Mouse (Mus musculus): ENCODE results near the gene Apoa2.
A peak's percentile ranks its signal among the peaks of the same experiment; 100 is the strongest.

Apoa2 gene

DNA sequence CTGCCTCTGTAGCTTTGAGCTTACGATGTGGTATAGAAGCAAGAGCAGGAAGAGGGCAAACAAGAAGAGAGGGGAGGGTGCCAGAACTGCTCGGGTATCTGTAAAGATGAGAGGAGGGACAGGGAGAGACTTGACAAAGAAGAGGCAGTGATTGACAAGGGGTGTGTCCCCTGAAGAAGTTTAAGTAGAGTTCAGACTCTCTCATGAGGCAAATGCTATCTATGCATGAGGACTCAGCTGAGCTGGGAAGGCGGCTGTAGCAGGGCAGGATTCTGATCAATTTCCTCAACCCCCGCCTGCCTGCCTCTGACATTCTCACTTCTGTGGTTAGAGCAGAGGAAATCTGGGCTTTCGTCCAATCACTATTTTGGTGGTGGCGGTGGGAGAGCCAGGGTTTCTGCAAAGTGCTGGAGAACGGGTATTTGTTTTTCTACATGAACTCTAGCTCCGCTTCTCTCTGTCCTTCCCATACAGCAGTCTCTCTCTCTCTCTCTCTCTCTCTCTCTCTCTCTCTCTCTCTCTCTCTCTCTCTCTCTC is 37.8 kb downstream of the Apoa2 start:
- peak; percentile 86 to 92 for DNase-seq

DNA sequence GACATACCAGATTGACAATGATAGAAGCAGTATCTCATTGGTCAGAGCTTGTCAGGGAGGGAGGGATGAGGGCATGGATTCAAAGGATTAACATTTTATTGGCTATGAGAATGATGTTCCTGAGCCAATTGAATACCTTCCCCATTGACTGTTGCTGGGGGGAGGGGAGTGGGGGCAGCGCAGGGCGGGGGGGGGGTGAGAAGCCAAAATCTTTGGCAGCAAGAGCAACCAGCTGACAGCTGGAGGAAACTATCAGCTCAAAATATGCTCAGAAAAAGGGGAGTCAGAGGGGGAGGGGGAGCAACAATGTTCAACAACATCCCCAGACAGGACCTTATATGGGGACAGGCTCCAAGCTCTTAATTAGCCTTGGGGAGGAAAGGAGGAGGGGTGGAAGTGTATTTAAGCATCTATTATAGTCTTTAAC is 38.3 kb downstream of the Apoa2 start:
- DNase-seq: peak; percentile 84 to 89

DNA sequence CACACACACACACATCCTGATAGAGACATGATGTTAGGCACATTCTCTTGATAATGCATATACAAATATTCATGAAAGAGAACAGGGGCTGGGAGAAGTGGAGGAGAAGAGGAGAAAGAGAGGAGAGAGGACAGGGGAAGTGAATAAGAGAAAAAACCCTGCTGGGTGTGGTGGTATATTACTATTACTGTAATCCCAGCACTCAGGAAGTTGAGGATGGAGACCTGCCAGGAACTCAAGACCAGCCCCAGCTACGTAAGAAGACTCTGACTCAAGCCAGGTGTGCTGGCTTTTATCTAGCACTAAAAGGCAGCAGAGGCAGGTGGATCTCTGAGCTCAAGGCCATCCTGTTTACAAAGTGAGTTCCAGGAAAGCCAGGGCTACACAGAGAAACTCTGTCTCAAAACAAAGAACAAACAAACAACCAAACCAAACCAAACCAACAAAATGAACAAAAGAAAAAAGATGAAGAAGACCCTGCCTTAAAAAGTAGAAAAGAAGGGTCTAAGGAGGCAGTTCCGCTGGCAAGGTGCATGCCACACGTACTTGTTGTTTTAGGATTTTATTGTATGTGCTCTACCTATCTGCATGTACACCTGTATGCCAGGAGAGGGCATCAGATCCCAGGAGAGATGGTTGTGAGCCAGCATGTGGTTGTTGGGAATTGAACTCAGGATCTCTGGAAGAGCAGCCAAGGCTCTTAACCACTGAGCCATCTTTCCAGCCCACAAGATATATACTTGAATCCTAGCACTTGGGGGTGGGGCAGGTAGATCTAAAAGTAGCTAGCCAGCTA is 39.0 kb downstream of the Apoa2 start:
- peak; percentile 28 to 52 for DNase-seq

DNA sequence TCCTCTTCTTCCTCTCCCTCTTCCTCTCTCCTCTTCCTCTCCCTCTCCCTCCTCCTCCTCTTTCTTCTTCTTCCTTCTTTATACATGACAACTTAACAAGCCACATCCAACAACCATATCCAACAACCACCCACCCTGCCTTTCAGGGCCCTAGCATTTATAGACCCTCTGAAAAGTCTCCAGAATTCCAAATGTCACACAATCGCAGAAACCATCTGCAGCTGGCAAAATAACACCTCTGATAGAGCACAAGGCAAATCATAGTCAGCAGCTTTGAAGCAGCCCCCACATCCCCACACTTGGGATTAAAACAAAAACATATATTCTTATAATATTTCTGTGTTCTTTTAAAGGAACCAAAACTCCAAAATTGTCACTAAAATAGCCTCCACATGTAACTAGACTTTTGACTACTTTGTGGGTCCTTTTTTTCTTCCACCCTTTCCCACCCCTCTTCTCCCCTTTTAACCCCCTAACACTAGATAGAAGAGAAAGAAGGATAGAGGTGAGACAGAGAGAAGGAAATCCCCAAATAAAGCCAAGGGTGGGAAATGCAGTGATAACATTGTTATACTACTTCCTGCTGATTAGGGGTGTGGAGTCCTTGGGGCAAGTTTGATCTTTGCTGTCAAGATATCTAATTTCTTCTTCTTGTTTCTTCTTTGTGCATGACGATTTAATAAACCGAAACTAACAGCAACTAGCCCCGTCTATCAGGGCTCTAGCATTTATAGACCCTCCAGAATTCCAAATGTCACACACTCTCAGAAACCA is 41.3 kb downstream of the Apoa2 start:
- no peak for DNase-seq

DNA sequence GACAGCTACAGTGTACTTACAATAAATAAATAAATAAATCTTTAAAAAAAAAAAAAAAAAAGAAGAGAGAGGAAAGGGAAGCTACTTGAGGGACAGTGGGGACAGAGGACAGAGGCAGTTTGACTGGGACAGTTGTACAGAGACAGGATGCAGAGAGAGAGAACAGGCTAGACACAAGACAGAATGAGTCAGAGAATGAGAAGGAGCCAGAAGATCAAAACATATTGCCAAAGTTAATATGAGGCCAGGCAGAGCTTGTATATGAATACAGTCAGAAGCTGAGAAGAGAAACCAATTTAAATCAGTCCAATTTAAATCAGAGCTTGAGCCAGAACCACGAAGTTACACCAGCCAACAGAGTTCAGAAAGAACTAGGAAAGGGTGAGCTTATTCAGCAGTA is 43.5 kb downstream of the Apoa2 start:
- DNase-seq: no peak

DNA sequence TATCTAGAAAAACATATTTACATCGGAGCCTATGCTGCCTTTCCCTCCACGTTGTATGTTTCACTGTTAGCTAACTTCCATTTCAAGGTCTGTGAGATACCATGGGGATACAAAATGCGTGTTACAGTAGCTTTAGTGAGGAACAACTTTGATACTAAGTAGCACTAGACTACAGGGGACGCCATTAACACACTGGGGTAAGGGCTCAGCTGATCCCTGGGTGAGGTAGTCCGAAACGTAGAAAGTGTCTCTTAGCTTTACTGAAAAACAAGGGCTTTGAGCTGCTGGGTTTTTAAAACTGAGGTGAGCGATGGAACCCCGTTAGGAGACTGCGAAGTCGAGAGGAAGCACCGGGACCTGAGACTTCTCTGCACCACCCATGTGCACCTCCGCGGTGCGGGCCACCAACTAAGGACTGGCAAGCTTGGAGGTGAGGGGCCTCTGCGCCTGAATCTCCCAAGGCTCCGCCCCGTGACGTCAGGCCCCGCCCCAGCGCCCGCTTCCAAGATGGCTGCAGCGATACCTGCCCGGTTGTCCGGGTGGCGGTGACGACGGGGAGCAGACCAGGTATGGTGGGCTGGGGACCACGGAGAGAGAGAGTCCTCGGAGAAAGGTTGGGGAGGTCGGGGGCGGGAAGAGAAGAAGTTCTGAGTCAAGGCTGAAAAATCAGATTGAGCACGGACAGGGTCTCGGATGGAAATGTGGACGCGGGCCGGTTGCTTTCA is 45.2 kb downstream of the Apoa2 start, which contains the start of gene B4galt3:
B4galt3 (plus strand) TSS at position 481 of the 725 bp plus-strand sequence.
- peak; percentile 99 for DNase-seq

DNA sequence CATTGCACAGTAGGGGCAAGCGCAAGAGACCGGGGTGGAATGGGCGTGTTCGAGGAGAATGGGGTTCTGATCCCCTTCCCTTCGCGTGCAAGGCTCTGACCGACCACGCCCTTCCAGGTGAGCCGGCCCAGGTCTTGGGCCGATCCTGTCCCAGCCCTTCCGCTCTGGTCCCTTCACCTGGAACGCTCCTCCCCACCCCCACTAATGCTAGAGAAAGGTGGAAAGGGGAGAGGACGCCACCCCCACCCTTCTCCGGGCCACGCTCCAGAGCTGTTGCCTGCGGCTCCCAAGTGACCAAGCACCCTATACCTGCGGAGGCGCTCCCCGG is 45.7 kb downstream of the Apoa2 start:
- peak; percentile 68 to 71 for DNase-seq

DNA sequence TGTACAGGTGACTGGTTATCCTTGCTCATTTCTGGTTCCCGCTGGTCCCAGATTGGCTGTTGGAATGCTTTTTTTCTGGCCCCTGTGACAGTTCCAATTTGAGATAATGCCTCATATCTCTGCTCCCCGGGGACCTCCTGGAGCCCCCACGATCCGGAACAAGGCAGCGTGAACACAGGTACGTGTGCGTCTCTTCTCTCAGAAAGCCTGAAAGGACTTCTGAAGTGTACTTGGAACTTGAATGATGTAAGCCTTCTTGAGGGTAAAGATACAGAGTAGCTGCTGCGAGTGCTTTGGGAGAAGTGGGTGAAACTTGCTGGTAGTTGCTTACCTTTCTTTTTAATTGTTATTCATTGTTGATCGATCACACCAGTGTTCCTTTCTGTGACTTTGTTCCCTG is 46.3 kb downstream of the Apoa2 start:
- DNase-seq: peak in 1 of 2 experiments; percentile 24

DNA sequence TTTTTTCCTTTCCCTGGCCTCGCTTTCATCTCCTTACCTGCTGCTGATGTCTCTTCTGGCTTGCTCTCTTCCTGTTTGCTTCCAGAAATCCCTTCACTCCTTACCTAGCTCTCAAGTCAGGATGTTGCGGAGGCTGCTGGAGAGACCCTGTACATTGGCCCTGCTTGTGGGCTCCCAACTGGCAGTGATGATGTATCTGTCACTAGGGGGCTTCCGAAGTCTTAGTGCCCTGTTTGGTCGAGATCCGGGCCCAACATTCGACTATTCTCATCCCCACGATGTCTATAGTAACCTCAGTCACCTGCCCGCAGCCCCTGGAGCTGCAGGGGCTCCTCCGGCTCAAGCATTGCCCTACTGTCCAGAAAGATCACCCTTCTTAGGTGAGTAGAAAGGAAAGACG is 46.8 kb downstream of the Apoa2 start:
- no peak for DNase-seq

DNA sequence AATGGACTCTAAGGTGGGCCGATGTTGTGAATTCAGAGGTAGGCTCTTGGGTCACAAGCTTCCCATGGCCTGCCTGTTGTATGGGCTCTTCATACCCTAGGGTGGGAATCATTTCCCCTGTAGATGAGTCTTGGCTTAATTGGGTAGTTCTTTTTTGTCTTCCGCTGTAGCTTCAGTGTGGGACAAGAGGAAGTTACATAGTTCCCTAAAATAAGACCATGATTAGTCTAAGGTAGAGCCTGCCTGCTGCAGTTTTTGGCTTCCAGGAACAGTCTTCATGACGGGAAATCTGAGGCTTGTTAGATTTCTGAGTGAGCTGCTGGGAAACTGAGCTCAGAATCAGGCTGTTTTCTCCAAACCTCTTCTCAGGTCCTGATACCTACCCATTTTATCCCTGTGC is 47.2 kb downstream of the Apoa2 start:
- DNase-seq: no peak

DNA sequence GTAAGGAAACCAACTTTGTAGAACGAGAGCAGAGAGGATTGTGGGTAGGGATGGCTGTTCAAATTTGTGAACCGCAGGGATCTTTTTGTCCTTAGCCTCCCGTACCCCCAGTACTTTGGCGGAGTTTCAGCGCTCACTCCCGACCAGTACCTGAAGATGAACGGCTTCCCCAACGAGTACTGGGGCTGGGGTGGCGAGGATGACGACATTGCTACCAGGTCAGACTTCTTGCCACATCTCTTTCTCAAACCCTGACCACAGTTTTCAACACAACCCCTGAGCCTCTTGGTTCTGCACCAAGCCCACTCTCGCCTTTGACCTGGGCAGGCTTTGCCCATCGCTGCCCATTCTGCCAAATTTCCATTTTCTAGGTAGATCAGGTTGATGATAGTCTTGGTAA is 49.3 kb downstream of the Apoa2 start:
- no peak for DNase-seq

DNA sequence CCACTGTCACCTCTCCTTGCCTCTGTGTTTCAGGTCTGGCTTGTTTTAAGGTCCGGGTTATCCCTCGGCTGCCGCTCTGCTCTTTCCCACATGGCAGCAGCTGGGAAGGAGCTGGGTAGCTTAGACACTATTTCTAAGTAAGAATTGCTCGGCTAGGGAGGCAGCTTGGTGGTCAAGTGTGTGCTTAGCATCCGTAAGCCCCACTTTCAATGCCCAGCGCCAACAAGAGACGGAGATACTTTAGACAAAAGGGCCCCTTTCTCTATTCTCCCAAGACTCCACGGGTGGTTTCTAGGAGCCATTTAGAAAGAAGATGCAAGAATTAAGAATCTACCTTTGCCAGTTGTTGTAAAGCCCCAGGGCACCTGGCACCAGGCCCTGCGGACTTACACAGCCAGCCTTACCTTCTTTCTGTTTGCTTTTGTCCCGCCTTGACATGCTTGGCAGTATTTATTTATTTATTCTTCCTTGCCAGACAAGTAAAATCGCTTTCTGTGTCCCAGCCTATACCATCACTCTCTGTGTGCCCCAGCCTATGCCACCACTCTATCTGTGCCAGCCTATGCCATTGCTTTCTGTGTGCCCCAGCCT is 50.4 kb downstream of the Apoa2 start:
- no peak for DNase-seq
